Mouse (Mus musculus): ENCODE data around the gene Efcab11. TPM values are rescaled to one million over a fixed set of nuclear protein-coding genes. Genes with fewer than 3 reads are reported as not detected.

The Efcab11 gene
- total and polyA plus RNA-seq, 2 experiments from 2014 or later: 4.3 to 4.7 TPM

GRCm38 (mm10) chr12:99646556-99647354 lies 237.5 kb downstream of the Efcab11 start:
- no peaks in the 10 kb centered on the region for H3K27me3 ChIP-seq (ENCODE audit: insufficient read depth, low read length)
- H3K4me2 ChIP-seq (ENCODE audit: low read depth, low read length): no peak overlapping the region
- no peaks in the 10 kb centered on the region for H3K36me3 ChIP-seq (ENCODE audit: insufficient read depth, low read length)
- no peak overlapping the region for H3K4me3 ChIP-seq (ENCODE audit: low read length)
- H3K27ac ChIP-seq: no peak overlapping the region
- no peak for DNase-seq (ENCODE audit: low spot score)
- H3K4me1 ChIP-seq (ENCODE audit: insufficient read depth, low read length): no peaks in the 10 kb centered on the region
- WGBS: 88% methylated on average over 11 of the region's 11 CpGs
- ATAC-seq: no peak
- no peak overlapping the region for H3K9ac ChIP-seq (replicated peaks; ENCODE audit: low read length)
- H3K9me3 ChIP-seq (ENCODE audit: low read length): peaks cover 12% of the 10 kb centered on the region
- no peak for TF ChIP-seq CTCF (IDR thresholded peaks at IDR 0.05; ENCODE audit: low read depth)

- H3K27ac ChIP-seq: no peak overlapping the region
- H3K4me1 ChIP-seq (ENCODE audit: insufficient read depth, low read length): peaks cover 6% of the 10 kb centered on the region; the same call in 1 of the 2 replicates
- H3K9ac ChIP-seq (replicated peaks; ENCODE audit: low read length): no peak overlapping the region
- H3K4me3 ChIP-seq (ENCODE audit: low read length): no peak overlapping the region
- no peak for TF ChIP-seq CTCF (IDR thresholded peaks at IDR 0.05; ENCODE audit: low read depth)
- peaks cover 12% of the 10 kb centered on the region for H3K9me3 ChIP-seq (ENCODE audit: low read length)
- ATAC-seq (no peak), DNase-seq (ENCODE audit: low spot score) (no peak)
- 96% methylated on average over 18 of the region's 18 CpGs for WGBS
- no peaks in the 10 kb centered on the region for H3K36me3 ChIP-seq (ENCODE audit: insufficient read depth, low read length)
- no peak overlapping the region for H3K4me2 ChIP-seq (ENCODE audit: low read depth, low read length)
- H3K27me3 ChIP-seq (ENCODE audit: insufficient read depth, low read length): no peaks in the 10 kb centered on the region
These were observed 238.8 kb downstream of the Efcab11 start for GRCm38 (mm10) chr12:99645418-99645817.

- WGBS: 88% methylated on average over 37 of the region's 37 CpGs
- peaks cover 10% of the 10 kb centered on the region; the same call in 1 of the 2 replicates for H3K4me1 ChIP-seq (ENCODE audit: insufficient read depth, low read length)
- no peak overlapping the region for H3K9ac ChIP-seq (replicated peaks; ENCODE audit: low read length)
- no peaks in the 10 kb centered on the region for H3K27me3 ChIP-seq (ENCODE audit: insufficient read depth, low read length)
- TF ChIP-seq CTCF (IDR thresholded peaks at IDR 0.05; ENCODE audit: low read depth): no peak
- no peak overlapping the region for H3K27ac ChIP-seq
- H3K36me3 ChIP-seq (ENCODE audit: insufficient read depth, low read length): no peaks in the 10 kb centered on the region
- DNase-seq (ENCODE audit: low spot score) (no peak), ATAC-seq (peak; percentile 87)
- no peak overlapping the region for H3K4me2 ChIP-seq (ENCODE audit: low read depth, low read length)
- no peak overlapping the region for H3K4me3 ChIP-seq (ENCODE audit: low read length)
- peaks cover 12% of the 10 kb centered on the region for H3K9me3 ChIP-seq (ENCODE audit: low read length)
These were observed 239.3 kb downstream of the Efcab11 start for GRCm38 (mm10) chr12:99644966-99645365.

Other genes starting within 250 kb of the Efcab11 start
- 14.2 and 14.6 TPM in 2 replicates for gene Tdp1, start 78 bp upstream of the Efcab11 start, total RNA-seq (2014; rRNA removed)
- 35.1 and 36.2 TPM in 2 replicates for gene Tdp1, start 78 bp upstream of the Efcab11 start, polyA plus RNA-seq (2015; fragmentation: Nextera tagmentation; extraction: Ambion mirVana)
- 1.8 and 3.7 TPM in 2 replicates for gene Kcnk13, start 80.1 kb upstream of the Efcab11 start, total RNA-seq (2014; rRNA removed)
- 1.9 and 2.4 TPM in 2 replicates for gene Kcnk13, start 80.1 kb upstream of the Efcab11 start, polyA plus RNA-seq (2015; fragmentation: Nextera tagmentation; extraction: Ambion mirVana)
- gene Psmc1, start 225.7 kb upstream of the Efcab11 start, total RNA-seq (2014; rRNA removed): 64.4 and 89.0 TPM in 2 replicates
- 275 and 295 TPM in 2 replicates for gene Psmc1, start 225.7 kb upstream of the Efcab11 start, polyA plus RNA-seq (2015; fragmentation: Nextera tagmentation; extraction: Ambion mirVana)